Mouse (Mus musculus): ENCODE data around the gene Zdhhc6. TPM values are rescaled to one million over a fixed set of nuclear protein-coding genes. Genes with fewer than 3 reads are reported as not detected.
A peak's percentile ranks its signal among the peaks of the same experiment; 100 is the strongest.

The Zdhhc6 gene
- polyA plus RNA-seq, 1 experiment from 2014 or later, result 90.1 TPM

DNA sequence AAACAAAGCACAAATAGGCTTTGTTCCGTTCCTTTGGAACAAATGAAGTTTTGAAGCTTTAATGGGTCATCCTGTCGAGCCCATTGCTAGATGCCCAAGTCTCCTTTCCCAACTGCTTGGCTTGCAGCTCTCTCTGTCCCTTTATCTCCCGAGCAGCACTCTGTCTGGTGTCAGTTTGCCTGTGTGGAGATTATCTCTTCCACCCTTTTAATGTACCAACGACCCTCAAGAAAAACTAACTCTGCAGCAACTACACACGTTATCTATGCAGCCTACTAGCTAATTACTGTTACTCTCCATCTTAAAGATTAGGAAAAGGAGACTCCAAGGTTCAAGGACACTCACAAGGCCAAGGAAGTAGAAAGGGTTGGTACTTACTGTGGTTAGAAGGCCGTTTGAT, 42.5 kb downstream of the Zdhhc6 start:
- Histone ChIP-seq H3K36me3 (no peaks in the 10 kb centered on the region), H3K4me2 (replicated peaks) (no peak overlapping the region), H3K4me1 (peaks cover 2% of the 10 kb centered on the region; the same call in 1 of the 2 replicates), H3K9ac (no peak overlapping the region), H3K27ac (no peak overlapping the region), H3K4me3 (no peak overlapping the region), H3K9me3 (replicated peaks) (no peaks in the 10 kb centered on the region), H3K27me3 (no peaks in the 10 kb centered on the region)
- ATAC-seq (ENCODE audit: low FRiP score), result no peak
- 85% methylated on average over 6 of the region's 6 CpGs for WGBS

DNA sequence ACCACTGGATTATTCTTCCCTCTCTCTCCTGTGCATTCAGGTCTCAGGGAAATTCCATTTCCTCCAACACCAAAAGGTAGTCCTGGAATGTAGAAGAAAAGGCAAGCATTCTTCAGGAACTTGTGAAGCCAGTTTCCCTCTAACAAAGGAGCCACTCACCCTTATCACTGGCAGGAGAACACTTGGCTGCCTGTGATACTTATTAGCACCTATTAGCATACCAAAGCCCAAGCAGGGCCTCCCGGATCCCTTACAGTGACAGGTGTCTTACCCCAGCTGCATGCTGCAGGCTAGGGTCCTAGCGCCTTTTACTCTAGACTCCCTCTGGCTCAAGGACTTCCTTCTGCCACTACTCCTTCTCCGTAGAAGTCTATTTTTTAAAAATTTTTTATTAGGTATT, 44.4 kb downstream of the Zdhhc6 start:
- Histone ChIP-seq H3K4me2 (replicated peaks) (no peak overlapping the region), H3K36me3 (no peaks in the 10 kb centered on the region), H3K4me3 (no peak overlapping the region), H3K9me3 (replicated peaks) (no peaks in the 10 kb centered on the region), H3K4me1 (peaks cover 2% of the 10 kb centered on the region; the same call in 1 of the 2 replicates), H3K27me3 (no peaks in the 10 kb centered on the region), H3K9ac (no peak overlapping the region), H3K27ac (no peak overlapping the region)
- WGBS, result 38% methylated on average over 3 of the region's 3 CpGs
- ATAC-seq (ENCODE audit: low FRiP score), result no peak

DNA sequence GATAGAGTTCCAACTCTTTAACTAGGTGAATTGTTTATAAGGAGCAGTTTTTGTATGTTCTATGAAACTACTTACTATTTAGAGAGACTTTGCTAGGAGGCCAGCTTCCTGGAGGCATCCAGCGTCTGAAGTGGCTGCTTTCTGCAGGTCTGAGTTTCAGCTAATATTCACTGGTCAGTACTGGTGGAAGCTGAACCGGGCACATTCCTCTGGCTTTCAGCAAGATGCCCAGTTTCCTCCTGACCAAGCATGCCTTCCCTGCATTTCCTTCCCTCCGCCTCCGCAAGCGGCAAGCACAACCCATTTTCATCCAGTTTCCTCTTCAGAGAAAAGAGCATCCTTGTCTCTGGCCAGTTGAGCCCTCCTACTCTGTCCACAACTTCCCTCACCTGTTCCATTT, 46.8 kb downstream of the Zdhhc6 start:
- Histone ChIP-seq H3K27ac (no peak overlapping the region), H3K4me3 (no peak overlapping the region), H3K9me3 (replicated peaks) (no peaks in the 10 kb centered on the region), H3K27me3 (no peaks in the 10 kb centered on the region), H3K36me3 (no peaks in the 10 kb centered on the region), H3K4me1 (peaks cover 2% of the 10 kb centered on the region; the same call in 1 of the 2 replicates), H3K9ac (no peak overlapping the region), H3K4me2 (replicated peaks) (no peak overlapping the region)
- no peak for ATAC-seq (ENCODE audit: low FRiP score)
- WGBS, result 80% methylated on average over 5 of the region's 5 CpGs

DNA sequence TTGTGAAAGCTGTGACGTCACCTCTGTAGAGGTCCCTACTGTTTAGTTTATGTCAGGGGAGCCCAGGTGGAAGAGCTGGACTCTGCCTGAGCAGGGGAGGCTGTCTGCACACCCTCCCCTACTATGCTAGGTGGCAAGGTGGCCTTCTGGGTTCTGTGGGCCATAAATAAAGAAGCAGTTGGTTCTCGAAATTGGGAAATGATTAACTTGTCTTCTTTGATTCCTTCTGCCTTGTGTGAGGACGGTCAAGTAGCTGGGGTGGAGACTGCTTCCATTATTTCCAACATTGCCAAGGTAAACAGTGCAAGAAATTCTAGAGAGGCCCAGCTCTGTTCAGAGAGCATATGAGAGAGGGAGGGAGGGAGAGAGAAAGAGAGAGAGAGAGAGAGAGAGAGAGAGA, 47.7 kb downstream of the Zdhhc6 start:
- Histone ChIP-seq H3K4me1 (peaks cover 2% of the 10 kb centered on the region; the same call in 1 of the 2 replicates), H3K4me3 (no peak overlapping the region), H3K9ac (no peak overlapping the region), H3K9me3 (replicated peaks) (no peaks in the 10 kb centered on the region), H3K36me3 (no peaks in the 10 kb centered on the region), H3K27me3 (no peaks in the 10 kb centered on the region), H3K27ac (no peak overlapping the region), H3K4me2 (replicated peaks) (no peak overlapping the region)
- ATAC-seq (ENCODE audit: low FRiP score), result no peak
- 77% methylated on average over 3 of the region's 3 CpGs for WGBS

DNA sequence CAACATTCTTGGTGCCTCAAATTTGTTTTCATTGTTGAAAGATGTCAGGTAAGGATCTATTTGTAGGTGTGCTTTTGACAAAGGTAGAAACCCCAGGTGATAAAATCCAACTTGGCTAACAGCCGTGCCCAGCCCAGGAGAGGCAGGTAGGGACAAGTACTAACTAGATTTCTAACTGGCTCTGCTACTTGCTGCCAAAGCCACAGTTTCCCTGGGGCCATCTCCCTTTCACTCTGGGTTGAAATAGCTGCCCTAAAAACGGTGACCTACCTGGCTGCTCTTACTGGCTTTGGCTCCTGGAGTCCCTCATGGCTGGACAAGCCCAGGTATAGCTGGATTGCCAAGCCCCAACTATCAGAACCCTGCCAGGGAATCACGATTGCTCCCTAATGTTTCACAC, 49.0 kb downstream of the Zdhhc6 start:
- 83% methylated on average over 3 of the region's 3 CpGs for WGBS
- Histone ChIP-seq H3K27ac (no peak overlapping the region), H3K36me3 (no peaks in the 10 kb centered on the region), H3K4me3 (no peak overlapping the region), H3K27me3 (no peaks in the 10 kb centered on the region), H3K4me1 (peaks cover 2% of the 10 kb centered on the region; the same call in 1 of the 2 replicates), H3K9ac (no peak overlapping the region), H3K9me3 (replicated peaks) (no peaks in the 10 kb centered on the region), H3K4me2 (replicated peaks) (no peak overlapping the region)
- no peak for ATAC-seq (ENCODE audit: low FRiP score)

DNA sequence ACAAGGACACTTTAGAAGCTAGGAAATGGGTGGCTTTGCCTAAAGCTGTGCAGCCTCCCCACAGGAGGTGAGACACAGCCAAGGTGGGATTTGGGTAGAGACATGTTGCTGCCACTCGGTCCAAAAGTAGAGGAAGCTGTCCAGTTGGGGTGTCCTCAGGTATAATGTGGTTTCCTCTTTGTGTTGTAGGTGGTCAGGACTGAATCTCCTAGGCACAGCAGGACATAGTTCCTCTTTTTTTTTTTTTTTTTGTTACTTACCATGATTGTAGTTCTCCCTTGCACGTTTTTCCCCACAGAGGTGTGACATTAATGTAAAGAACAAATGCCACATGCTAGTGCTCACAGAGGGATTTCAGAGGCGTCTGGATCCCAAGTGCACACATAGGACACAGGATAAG, 50.6 kb downstream of the Zdhhc6 start:
- no peak overlapping the region for H3K9ac ChIP-seq
- 81% methylated on average over 3 of the region's 3 CpGs for WGBS
- H3K27ac ChIP-seq, result no peak overlapping the region
- no peak overlapping the region for H3K4me3 ChIP-seq
- no peak for ATAC-seq (ENCODE audit: low FRiP score)
- H3K4me1 ChIP-seq, result no peaks in the 10 kb centered on the region; the same call in 1 of the 2 replicates
- H3K9me3 ChIP-seq (replicated peaks), result no peaks in the 10 kb centered on the region
- no peaks in the 10 kb centered on the region for H3K27me3 ChIP-seq
- no peaks in the 10 kb centered on the region for H3K36me3 ChIP-seq
- H3K4me2 ChIP-seq (replicated peaks), result no peak overlapping the region

DNA sequence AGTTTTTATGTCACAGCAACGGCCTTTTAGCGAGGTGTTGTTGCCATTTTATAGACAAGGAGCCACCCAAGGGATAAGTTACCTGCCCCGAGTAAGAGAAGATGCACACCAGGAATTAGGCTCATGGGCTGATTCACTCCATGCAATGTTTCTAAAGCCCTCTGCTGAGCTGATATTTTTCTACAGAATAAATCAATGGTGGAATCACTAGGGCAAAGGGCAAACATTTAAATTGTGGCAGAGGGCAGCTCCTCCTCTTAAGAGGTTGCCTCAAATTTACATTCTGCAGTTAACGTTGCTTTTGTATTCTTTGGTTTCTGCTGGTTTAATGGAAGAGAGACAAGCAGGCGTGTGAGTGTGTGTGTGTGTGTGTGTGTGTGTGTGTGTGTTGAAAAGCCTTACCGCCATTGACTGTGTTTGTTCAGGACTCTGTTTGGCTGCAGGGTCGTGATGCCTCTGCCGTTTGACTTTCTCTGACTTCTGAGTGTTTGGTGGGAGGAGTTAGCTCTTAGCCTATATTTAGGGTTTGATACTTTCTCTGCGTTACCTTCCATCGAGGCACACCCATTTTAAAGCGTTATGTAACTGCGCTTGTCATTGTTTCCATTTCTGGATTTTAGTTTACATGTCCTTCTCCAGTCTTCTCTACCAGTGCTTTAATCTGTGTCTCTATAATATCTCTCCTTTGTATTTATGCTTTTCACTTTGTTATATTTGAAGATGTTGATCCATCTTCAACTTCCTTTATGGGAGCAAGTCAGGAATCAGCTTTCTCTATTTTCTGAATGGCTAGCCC, 55.2 kb downstream of the Zdhhc6 start:
- H3K4me3 ChIP-seq, result no peak overlapping the region
- no peak for ATAC-seq (ENCODE audit: low FRiP score)

DNA sequence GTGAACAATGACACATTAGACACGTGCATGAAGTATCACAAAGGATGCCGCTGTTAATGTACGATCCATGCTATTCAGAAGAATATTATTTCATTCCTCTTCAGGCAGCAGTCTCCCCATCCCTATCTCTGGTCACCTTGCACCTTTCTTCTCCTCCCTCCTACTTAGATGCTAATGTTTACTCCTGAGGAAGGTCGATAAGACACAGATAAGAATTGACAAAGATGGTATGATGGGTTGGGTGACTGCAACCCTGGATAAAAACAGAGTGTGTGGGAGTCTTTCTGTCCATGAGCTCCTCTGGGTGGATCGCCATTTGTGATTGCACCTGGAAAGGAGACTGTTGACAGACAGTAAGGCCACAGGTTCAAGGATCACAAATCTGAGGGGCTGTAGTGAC, 57.3 kb downstream of the Zdhhc6 start:
- Histone ChIP-seq H3K27me3 (no peaks in the 10 kb centered on the region), H3K36me3 (no peaks in the 10 kb centered on the region), H3K9ac (no peak overlapping the region), H3K9me3 (replicated peaks) (no peaks in the 10 kb centered on the region), H3K4me2 (replicated peaks) (no peak overlapping the region), H3K27ac (no peak overlapping the region), H3K4me3 (no peak overlapping the region), H3K4me1 (peaks cover 9% of the 10 kb centered on the region)
- WGBS, result 88% methylated on average over 5 of the region's 5 CpGs
- no peak for ATAC-seq (ENCODE audit: low FRiP score)

More for the DNA sequence above, 55.2 kb downstream of the Zdhhc6 start:
- no peaks in the 10 kb centered on the region for H3K9me3 ChIP-seq (replicated peaks)
- no peaks in the 10 kb centered on the region for H3K4me1 ChIP-seq
- no peaks in the 10 kb centered on the region for H3K27me3 ChIP-seq
- H3K9ac ChIP-seq, result no peak overlapping the region
- H3K27ac ChIP-seq, result no peak overlapping the region
- H3K36me3 ChIP-seq, result no peaks in the 10 kb centered on the region
- 74% methylated on average over 12 of the region's 12 CpGs for WGBS
- no peak overlapping the region for H3K4me2 ChIP-seq (replicated peaks)

DNA sequence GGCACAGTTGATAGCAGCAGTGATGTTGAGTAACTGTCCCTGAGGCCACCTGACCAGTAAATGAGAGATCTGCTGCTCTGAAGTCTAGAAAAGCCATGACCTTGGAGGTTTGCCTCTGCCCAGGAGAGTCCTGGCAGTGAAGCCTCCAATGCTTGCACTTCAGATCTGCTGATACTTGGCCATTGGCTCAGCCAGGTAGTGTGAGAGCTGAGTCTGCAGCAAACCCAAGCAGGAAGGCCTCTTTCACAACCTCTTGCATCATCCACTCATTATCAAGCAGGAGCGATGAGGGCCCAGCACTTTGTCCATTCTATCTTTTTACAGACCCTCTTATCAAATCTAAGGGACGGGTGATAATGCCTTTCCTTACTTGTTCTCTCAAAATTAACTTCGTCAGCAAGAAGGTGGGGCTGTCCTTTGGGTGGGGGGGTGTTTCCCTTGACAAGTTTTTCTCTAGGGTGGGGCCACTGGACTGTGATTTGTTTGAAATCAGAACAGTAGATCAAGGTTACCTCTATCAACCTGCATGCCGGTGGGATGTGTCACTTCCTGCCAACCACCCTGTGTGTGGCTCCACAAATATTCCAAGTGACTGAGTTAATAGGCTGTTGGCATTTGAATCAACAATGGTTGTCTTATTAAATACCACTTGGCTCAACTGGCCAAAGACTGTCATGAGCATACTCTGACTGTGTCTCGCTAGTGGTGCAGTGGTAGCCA, 58.0 kb downstream of the Zdhhc6 start:
- H3K4me2 ChIP-seq (replicated peaks), result no peak overlapping the region
- H3K9ac ChIP-seq, result no peak overlapping the region
- no peaks in the 10 kb centered on the region for H3K9me3 ChIP-seq (replicated peaks)
- no peaks in the 10 kb centered on the region for H3K36me3 ChIP-seq
- ATAC-seq (ENCODE audit: low FRiP score), result no peak
- no peak overlapping the region for H3K27ac ChIP-seq
- 92% methylated on average over 5 of the region's 5 CpGs for WGBS
- H3K4me3 ChIP-seq, result no peak overlapping the region
- peaks cover 13% of the 10 kb centered on the region for H3K4me1 ChIP-seq
- no peaks in the 10 kb centered on the region for H3K27me3 ChIP-seq

DNA sequence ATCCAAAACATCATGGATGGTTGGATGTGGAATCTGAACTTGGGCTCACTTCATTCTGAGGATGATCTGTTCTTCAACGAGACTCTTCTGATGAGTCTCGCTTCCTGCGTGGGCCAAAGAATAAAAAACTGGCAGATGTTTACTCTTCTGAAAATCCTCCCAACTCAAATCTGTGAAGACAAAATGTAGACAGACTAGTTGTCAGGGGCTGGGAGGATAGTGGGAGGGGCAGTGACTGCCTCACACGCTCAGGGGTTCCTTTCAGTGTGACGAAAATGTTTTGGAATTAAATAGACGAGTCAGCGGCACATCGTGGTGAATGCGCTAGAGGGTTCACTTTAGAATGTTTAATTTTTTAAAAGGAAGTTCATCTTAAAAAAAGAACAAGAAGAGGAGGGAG, 59.7 kb downstream of the Zdhhc6 start:
- H3K9ac ChIP-seq, result no peak overlapping the region
- WGBS, result 84% methylated on average over 9 of the region's 9 CpGs
- H3K9me3 ChIP-seq (replicated peaks), result no peaks in the 10 kb centered on the region
- no peak overlapping the region for H3K27ac ChIP-seq
- H3K4me1 ChIP-seq, result peaks cover 13% of the 10 kb centered on the region
- H3K4me3 ChIP-seq, result no peak overlapping the region
- H3K4me2 ChIP-seq (replicated peaks), result no peak overlapping the region
- no peak for ATAC-seq (ENCODE audit: low FRiP score)
- 0 out of 2 replicates have a peak, but pooled peaks cover 3% of the 10 kb centered on the region for H3K27me3 ChIP-seq
- H3K36me3 ChIP-seq, result no peaks in the 10 kb centered on the region

DNA sequence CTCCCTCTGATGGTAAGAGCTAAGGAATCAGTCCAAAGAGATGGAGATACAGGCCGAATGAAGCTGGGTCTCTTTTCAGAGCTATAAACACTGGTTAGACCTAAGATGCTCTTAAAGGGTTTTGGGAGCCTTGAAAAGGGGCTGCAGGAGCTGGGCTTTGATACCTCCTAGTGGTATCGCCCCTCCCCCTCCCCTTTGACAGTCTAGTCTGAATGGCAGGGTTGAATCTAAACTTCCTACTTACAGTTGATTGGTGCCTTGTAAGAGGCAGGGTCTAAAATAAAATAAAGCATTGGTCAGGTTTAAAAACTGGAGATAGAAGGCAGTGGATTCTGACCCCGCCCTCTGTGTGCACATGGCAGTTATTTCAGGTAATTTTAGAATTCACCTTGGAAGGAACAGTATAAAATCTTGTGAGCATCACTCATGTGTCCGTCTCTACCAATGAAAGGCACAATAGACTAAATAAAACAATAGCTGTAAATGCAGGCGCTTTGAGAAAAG, 61.3 kb downstream of the Zdhhc6 start:
- Histone ChIP-seq H3K4me1 (peaks cover 13% of the 10 kb centered on the region), H3K36me3 (no peaks in the 10 kb centered on the region), H3K27me3 (0 out of 2 replicates have a peak, but pooled peaks cover 3% of the 10 kb centered on the region), H3K9me3 (replicated peaks) (no peaks in the 10 kb centered on the region), H3K4me3 (peak overlapping the region; percentile 52), H3K4me2 (replicated peaks) (peak overlapping the region; percentile 93), H3K9ac (peak overlapping the region; percentile 64), H3K27ac (no peak overlapping the region)
- WGBS, result 9% methylated on average over 5 of the region's 5 CpGs
- ATAC-seq (ENCODE audit: low FRiP score), result peak; percentile 36

DNA sequence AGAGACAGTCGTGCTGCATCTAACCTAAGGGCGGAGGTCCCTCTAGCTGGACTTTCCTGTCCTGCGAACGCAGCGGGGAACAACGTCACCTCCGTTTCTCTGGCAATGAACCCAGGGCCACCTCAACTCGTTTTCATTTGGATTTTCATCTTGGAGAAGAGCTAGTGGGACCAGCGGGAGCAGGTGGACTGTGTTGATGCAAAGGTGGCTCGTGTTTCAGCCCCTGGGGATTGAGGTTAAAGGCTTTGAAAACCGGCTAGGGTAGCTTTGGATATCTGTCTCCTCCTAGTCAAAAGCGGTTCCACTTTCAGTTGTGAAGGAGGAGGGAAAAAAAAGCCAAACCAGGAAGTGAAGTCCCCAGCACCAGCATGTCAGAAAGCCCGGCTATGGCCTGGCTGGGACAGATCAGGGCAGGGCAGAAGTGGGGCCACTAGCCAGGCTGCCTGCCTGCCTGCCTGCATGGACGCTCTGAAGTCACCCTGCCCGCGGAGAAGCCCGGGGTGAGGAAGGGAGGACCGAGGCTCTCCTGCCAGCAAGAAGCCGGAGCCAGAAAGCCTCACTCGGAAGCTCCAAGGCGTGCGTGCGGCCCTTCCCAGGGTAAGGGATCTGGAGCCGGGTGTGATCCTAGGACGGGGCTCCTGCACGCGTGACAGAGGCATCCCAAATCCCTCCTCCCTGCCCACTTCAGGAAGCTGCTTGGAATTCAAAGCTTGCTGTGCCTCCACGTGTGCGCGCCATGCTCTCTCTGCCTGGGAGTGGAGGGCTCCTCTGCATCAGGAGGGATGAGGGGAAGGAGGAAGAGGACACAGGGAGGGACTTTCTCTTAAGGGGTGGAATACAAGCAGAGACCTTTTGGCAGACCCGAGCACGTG, 62.0 kb downstream of the Zdhhc6 start:
- H3K27me3 ChIP-seq, result 0 out of 2 replicates have a peak, but pooled peaks cover 3% of the 10 kb centered on the region
- peak overlapping the region; percentile 52 for H3K4me3 ChIP-seq
- H3K4me1 ChIP-seq, result peaks cover 13% of the 10 kb centered on the region
- H3K9me3 ChIP-seq (replicated peaks), result no peaks in the 10 kb centered on the region
- peak; percentile 79 for ATAC-seq (ENCODE audit: low FRiP score)
- WGBS, result under 1% methylated on average over 32 of the region's 32 CpGs
- peak overlapping the region; percentile 93 for H3K4me2 ChIP-seq (replicated peaks)
- peak overlapping the region; percentile 56; the same call in 1 of the 2 replicates for H3K27ac ChIP-seq
- no peaks in the 10 kb centered on the region for H3K36me3 ChIP-seq
- H3K9ac ChIP-seq, result peak overlapping the region; percentile 64
